Mouse (Mus musculus): ENCODE measurements at regions not wholly inside any gene's neighbourhood (a gene's known extent, or its start where the extent isn't known, plus 50 kb on each side); places are given as distances from the start of the nearest gene placed in this dataset.

DNA sequence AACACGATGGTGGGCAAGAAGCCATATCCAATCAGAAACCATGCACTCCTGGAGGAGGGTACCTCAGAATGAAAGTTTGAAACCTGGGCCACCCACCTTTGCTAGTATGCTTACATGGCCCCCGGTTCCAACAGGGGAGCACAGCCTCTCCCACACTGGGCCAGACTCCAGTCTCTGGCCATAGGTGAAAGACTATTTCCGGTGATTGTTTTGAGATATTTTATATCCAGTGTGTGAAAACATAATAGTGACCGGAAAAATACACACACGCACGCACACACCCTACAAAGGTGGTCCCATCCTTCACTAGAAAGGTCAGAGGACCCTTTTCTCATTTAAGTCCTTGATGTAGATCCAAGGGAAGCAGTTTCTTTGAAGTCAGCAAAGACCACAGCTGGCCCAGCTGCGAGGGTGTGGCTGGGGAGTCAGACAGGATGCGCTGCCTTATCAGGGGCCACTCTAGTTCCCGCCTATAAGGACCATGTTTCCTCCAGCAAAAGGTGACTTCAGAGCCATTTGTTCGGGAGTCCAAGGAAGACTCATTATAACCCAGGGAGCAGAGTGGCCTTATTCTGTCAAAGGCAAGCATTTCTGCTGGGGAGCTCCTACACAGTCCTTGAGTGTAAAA lies 206.0 kb downstream of the Zfp36l1 start:
- ATAC-seq (replicated peaks; ENCODE audit: extremely low read depth, insufficient read depth, low FRiP score), result peak; percentile 14; the same call in 1 of the 2 replicates

DNA sequence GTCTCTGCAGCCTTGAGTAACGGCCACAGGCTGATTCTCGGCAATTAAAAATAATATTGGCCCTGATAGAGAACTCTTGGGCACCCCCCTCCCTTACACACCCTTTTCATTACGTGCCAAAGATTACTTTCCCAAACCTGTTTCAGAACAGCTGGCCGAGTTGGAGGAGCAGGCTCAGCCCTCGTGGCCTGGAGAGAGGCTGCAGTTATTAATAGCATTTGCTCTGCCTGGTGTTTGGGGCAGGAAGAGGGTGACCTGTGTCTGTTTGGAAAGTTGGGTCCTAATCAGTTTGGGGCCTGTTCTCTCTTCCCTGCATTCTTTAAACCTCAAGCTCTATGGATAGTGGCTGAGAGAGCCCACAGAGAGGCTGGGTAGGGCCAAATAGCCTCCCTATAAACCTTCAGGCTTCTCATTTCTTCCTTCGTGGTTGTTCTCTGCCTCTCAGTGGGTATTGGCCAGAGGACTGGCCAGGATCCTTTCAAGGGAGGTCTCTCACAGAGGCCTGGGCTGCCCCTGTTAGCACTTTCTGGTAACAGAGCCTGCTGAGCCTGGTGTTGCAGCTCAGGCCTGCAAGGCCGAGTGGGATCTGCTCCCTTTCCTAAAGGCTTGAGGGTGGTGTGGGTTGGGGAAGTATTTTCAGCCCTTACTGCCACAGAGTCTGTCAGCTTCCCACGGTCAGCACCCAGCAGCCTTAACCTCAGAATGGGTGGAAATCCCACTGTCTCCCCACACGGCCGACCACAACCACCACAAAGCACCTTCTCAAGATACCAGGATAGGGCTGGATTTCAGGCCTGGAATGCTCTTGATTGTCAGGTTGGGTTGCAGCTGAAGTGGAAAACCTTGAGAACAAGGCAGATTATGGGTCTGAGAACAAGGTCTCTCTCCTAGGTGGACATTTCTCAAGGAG lies 206.7 kb downstream of the Zfp36l1 start:
- Histone ChIP-seq H3K27me3 (ENCODE audit: control insufficient read depth, insufficient read depth, low read length) (no peaks in the 10 kb centered on the region), H3K9ac (ENCODE audit: low read length) (peak overlapping the region; percentile 72), H3K4me1 (ENCODE audit: control insufficient read depth, insufficient read depth, low read length) (peaks cover 54% of the 10 kb centered on the region), H3K4me3 (ENCODE audit: low read length) (no peak overlapping the region), H3K36me3 (ENCODE audit: control insufficient read depth, insufficient read depth) (no peaks in the 10 kb centered on the region), H3K27ac (ENCODE audit: low read length) (peak overlapping the region; percentile 100), H3K4me2 (ENCODE audit: low read depth, low read length) (0 out of 2 replicates have a peak overlapping the region, but pooled peaks have one; percentile 16), H3K9me3 (replicated peaks; ENCODE audit: control insufficient read depth, low read length) (no peaks in the 10 kb centered on the region)
- ATAC-seq (replicated peaks; ENCODE audit: extremely low read depth, insufficient read depth, low FRiP score), result peak; percentile 88
- WGBS, result 18% methylated on average over 10 of the region's 10 CpGs

More for the DNA sequence above, 206.0 kb downstream of the Zfp36l1 start:
- H3K27me3 ChIP-seq (ENCODE audit: control insufficient read depth, insufficient read depth, low read length), result no peaks in the 10 kb centered on the region
- H3K27ac ChIP-seq (ENCODE audit: low read length), result peak overlapping the region; percentile 100
- H3K4me2 ChIP-seq (ENCODE audit: low read depth, low read length), result no peak overlapping the region
- peaks cover 58% of the 10 kb centered on the region for H3K4me1 ChIP-seq (ENCODE audit: control insufficient read depth, insufficient read depth, low read length)
- H3K4me3 ChIP-seq (ENCODE audit: low read length), result no peak overlapping the region
- no peaks in the 10 kb centered on the region for H3K9me3 ChIP-seq (replicated peaks; ENCODE audit: control insufficient read depth, low read length)
- H3K9ac ChIP-seq (ENCODE audit: low read length), result peak overlapping the region; percentile 72
- 59% methylated on average over 10 of the region's 10 CpGs for WGBS
- no peaks in the 10 kb centered on the region for H3K36me3 ChIP-seq (ENCODE audit: control insufficient read depth, insufficient read depth)

DNA sequence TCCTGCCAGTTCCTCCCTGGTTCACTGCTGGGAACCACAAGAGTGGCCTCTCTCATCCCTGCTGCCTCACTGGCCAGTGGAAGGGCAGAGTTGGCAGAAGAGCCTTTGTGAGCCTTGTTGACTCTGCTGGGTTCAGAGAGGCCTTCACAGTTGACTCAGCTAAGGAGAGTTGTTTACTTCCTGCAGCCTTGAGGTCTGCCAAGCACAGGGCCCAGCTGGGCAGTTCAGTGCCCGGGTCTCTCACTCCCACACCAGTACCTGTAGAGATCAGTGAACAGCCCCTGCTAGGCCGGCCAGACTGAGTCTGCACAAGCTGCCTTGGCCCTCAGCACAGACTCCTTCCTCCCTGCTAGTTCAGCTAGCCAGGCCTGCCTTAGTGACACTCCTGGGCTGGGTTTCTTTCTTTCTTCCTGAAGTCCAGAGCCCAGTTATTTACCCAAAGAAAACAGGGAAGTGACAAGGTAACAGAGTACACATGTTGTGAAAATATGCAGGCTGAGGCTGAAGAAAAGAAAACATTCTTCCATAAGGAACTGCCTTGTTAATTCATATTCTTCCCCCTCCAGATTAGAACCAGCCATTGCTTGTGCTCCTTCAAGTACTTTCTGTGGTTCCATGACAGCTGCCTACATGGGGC lies 207.8 kb downstream of the Zfp36l1 start:
- no peaks in the 10 kb centered on the region for H3K36me3 ChIP-seq (ENCODE audit: control insufficient read depth, insufficient read depth)
- H3K9me3 ChIP-seq (replicated peaks; ENCODE audit: control insufficient read depth, low read length), result no peaks in the 10 kb centered on the region
- no peak overlapping the region for H3K4me2 ChIP-seq (ENCODE audit: low read depth, low read length)
- H3K9ac ChIP-seq (ENCODE audit: low read length), result peak overlapping the region; percentile 42
- 44% methylated on average over 2 of the region's 2 CpGs for WGBS
- H3K4me1 ChIP-seq (ENCODE audit: control insufficient read depth, insufficient read depth, low read length), result peaks cover 50% of the 10 kb centered on the region
- no peak for ATAC-seq (replicated peaks; ENCODE audit: extremely low read depth, insufficient read depth, low FRiP score)
- peak overlapping the region; percentile 100 for H3K27ac ChIP-seq (ENCODE audit: low read length)
- H3K27me3 ChIP-seq (ENCODE audit: control insufficient read depth, insufficient read depth, low read length), result no peaks in the 10 kb centered on the region
- no peak overlapping the region for H3K4me3 ChIP-seq (ENCODE audit: low read length)

DNA sequence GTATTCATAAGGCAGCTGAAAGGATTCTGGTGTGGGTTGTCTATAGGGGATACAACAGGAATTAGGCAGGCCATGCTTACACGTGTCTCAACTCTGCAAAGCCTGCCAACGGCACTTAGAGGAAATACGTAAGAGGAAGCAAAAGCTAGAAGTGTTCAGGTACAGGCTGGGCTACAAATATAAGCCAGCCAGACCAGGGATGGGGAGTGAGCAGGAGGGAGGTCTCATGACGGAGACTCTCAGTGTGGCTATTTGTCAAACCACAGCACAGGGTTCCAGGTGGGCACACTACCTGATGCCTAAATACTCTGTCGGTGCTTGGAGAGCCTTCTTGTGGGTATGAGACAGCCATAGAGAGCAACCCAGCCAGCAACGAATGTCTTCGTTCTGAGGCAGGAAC lies 210.1 kb downstream of the Zfp36l1 start:
- 57% methylated on average over 7 of the region's 7 CpGs for WGBS
- peak overlapping the region; percentile 85 for H3K27ac ChIP-seq (ENCODE audit: low read length)
- peaks cover 2% of the 10 kb centered on the region; the same call in 1 of the 2 replicates for H3K9me3 ChIP-seq (replicated peaks; ENCODE audit: control insufficient read depth, low read length)
- H3K9ac ChIP-seq (ENCODE audit: low read length), result no peak overlapping the region
- no peaks in the 10 kb centered on the region for H3K36me3 ChIP-seq (ENCODE audit: control insufficient read depth, insufficient read depth)
- no peak overlapping the region for H3K4me3 ChIP-seq (ENCODE audit: low read length)
- no peak overlapping the region for H3K4me2 ChIP-seq (ENCODE audit: low read depth, low read length)
- no peaks in the 10 kb centered on the region for H3K27me3 ChIP-seq (ENCODE audit: control insufficient read depth, insufficient read depth, low read length)
- no peak for ATAC-seq (replicated peaks; ENCODE audit: extremely low read depth, insufficient read depth, low FRiP score)
- peaks cover 54% of the 10 kb centered on the region for H3K4me1 ChIP-seq (ENCODE audit: control insufficient read depth, insufficient read depth, low read length)

DNA sequence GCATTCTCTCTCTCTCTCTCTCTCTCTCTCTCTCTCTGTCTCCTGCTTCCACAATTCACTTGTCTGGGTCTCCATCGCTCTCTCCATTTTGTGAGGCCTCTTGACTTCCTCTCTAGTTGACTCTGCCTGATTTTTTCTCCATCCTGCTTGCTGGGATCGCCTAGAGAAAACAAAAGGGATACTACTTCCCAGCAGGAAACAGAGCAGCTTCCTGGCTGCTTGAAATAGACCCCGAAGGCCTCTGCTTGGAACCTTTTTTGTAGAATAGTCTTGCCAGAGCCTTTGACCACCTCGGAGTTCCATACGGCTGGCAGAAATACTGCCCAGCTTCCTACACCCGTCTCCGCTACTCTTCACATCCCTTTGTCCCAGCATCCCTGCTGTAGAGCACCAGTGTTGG lies 210.7 kb downstream of the Zfp36l1 start:
- Histone ChIP-seq H3K4me2 (ENCODE audit: low read depth, low read length) (no peak overlapping the region), H3K4me1 (ENCODE audit: control insufficient read depth, insufficient read depth, low read length) (peaks cover 52% of the 10 kb centered on the region), H3K36me3 (ENCODE audit: control insufficient read depth, insufficient read depth) (no peaks in the 10 kb centered on the region), H3K9ac (ENCODE audit: low read length) (0 out of 2 replicates have a peak overlapping the region, but pooled peaks have one; percentile 7), H3K4me3 (ENCODE audit: low read length) (no peak overlapping the region), H3K9me3 (replicated peaks; ENCODE audit: control insufficient read depth, low read length) (peaks cover 2% of the 10 kb centered on the region; the same call in 1 of the 2 replicates), H3K27me3 (ENCODE audit: control insufficient read depth, insufficient read depth, low read length) (no peaks in the 10 kb centered on the region), H3K27ac (ENCODE audit: low read length) (peak overlapping the region; percentile 85)
- WGBS, result 54% methylated on average over 7 of the region's 7 CpGs
- no peak for ATAC-seq (replicated peaks; ENCODE audit: extremely low read depth, insufficient read depth, low FRiP score)

DNA sequence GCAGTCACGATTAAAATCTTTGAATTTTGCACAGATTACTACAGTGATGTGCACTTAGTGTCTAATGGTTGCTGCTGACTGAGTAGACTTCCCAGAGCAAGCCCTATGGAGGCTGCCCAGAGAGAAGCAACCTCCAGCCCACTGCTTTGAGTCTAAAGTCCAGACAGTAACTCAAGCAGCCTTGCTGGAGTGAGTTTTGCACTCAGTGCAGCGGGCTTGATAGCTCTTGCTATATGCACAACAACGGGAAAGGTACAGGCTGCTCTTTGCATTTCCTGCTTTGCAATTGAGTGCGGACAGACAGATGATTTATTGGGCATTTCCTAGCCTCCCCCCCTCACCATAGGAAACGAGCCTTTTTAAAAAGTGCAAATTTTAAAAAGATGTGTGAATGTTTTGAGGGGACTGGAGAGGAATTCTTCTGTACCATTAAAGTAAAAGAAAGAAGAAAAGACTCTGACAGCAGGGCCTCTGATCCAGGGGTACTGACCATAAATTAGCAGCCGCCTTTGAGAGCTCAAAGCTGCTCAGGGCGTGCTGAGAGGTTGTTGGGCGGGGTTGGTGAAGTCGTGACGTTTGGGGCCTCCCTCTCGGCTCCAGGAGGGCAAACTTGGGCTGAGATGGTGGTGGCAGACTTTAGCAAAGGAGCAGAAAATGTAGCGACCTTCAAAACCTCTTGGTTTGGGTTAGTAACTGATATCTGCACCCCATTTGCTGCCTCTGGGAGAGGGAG lies 214.4 kb downstream of the Zfp36l1 start:
- WGBS, result 29% methylated on average over 12 of the region's 12 CpGs
- Histone ChIP-seq H3K9ac (ENCODE audit: low read length) (peak overlapping the region; percentile 45; the same call in 1 of the 2 replicates), H3K36me3 (ENCODE audit: control insufficient read depth, insufficient read depth) (no peaks in the 10 kb centered on the region), H3K4me1 (ENCODE audit: control insufficient read depth, insufficient read depth, low read length) (peaks cover 33% of the 10 kb centered on the region), H3K4me3 (ENCODE audit: low read length) (no peak overlapping the region), H3K9me3 (replicated peaks; ENCODE audit: control insufficient read depth, low read length) (peaks cover 2% of the 10 kb centered on the region; the same call in 1 of the 2 replicates), H3K4me2 (ENCODE audit: low read depth, low read length) (no peak overlapping the region), H3K27me3 (ENCODE audit: control insufficient read depth, insufficient read depth, low read length) (no peaks in the 10 kb centered on the region), H3K27ac (ENCODE audit: low read length) (peak overlapping the region; percentile 53)
- ATAC-seq (replicated peaks; ENCODE audit: extremely low read depth, insufficient read depth, low FRiP score), result no peak

DNA sequence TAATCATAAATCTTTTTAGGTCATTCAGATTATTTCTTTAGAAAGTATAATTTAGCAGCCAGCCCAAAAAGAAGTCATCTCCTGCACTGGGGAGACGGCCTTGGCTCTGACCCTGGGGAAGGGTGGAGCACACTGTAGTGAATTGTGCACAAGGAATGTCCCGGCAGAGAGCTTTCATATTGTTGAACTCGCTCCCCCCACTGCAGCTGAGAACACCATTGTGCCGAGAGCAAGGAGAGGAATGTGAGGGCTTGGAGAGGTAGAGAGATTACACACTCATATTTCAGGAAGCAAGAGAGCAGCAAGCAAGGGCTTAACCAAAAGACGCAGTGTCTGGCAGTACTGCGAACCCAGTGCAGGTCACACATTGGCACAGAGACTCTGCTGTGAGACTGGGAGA lies 216.8 kb downstream of the Zfp36l1 start:
- Histone ChIP-seq H3K4me2 (ENCODE audit: low read depth, low read length) (no peak overlapping the region), H3K9ac (ENCODE audit: low read length) (peak overlapping the region; percentile 34; the same call in 1 of the 2 replicates), H3K4me3 (ENCODE audit: low read length) (no peak overlapping the region), H3K36me3 (ENCODE audit: control insufficient read depth, insufficient read depth) (no peaks in the 10 kb centered on the region), H3K27me3 (ENCODE audit: control insufficient read depth, insufficient read depth, low read length) (no peaks in the 10 kb centered on the region), H3K27ac (ENCODE audit: low read length) (peak overlapping the region; percentile 93), H3K9me3 (replicated peaks; ENCODE audit: control insufficient read depth, low read length) (peaks cover 2% of the 10 kb centered on the region; the same call in 1 of the 2 replicates), H3K4me1 (ENCODE audit: control insufficient read depth, insufficient read depth, low read length) (peaks cover 19% of the 10 kb centered on the region)
- ATAC-seq (replicated peaks; ENCODE audit: extremely low read depth, insufficient read depth, low FRiP score), result peak; percentile 82
- 13% methylated on average over 6 of the region's 6 CpGs for WGBS

DNA sequence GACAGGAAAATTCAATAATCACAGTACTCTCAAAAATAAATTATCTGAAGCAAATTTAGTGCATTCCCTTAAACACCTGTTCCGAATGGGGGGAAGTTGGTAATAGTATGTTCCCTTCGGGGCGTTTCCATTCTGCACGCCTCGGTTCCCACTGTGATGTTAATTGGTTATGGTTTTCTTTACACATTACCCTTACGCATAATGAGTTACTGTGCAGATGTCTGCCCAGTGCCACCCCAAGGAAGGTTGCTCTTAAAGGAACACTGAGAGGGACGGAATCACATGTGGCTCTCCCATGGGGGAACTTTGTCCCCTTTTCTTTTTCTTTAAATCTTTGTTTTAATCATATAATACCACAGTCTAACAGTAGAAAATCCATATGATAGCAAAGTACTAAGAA lies 217.5 kb downstream of the Zfp36l1 start:
- H3K4me2 ChIP-seq (ENCODE audit: low read depth, low read length), result no peak overlapping the region
- H3K9ac ChIP-seq (ENCODE audit: low read length), result no peak overlapping the region; the same call in 1 of the 2 replicates
- H3K4me1 ChIP-seq (ENCODE audit: control insufficient read depth, insufficient read depth, low read length), result peaks cover 19% of the 10 kb centered on the region
- H3K9me3 ChIP-seq (replicated peaks; ENCODE audit: control insufficient read depth, low read length), result peaks cover 2% of the 10 kb centered on the region; the same call in 1 of the 2 replicates
- H3K4me3 ChIP-seq (ENCODE audit: low read length), result no peak overlapping the region
- H3K36me3 ChIP-seq (ENCODE audit: control insufficient read depth, insufficient read depth), result no peaks in the 10 kb centered on the region
- no peaks in the 10 kb centered on the region for H3K27me3 ChIP-seq (ENCODE audit: control insufficient read depth, insufficient read depth, low read length)
- peak overlapping the region; percentile 93; the same call in 1 of the 2 replicates for H3K27ac ChIP-seq (ENCODE audit: low read length)
- ATAC-seq (replicated peaks; ENCODE audit: extremely low read depth, insufficient read depth, low FRiP score), result no peak
- 84% methylated on average over 7 of the region's 7 CpGs for WGBS
